Mouse (Mus musculus) ES-Bruce4 (cell line): ENCODE measurements at regions not wholly inside any gene's neighbourhood (a gene's known extent, or its start where the extent isn't known, plus 50 kb on each side); places are given as distances from the start of the nearest gene placed in this dataset.

Experiments used
- H3K27ac ChIP-seq: 2 replicates; pipeline ENCODE4 v1.5.1; 2012; ENCODE audit warnings: low read length, inconsistent platforms; ENCODE audit not compliant: insufficient read depth
- H3K27me3 ChIP-seq: 2 replicates; pipeline ENCODE4 v1.6.1; 2012; ENCODE audit warnings: mild to moderate bottlenecking, low read length, inconsistent platforms; ENCODE audit not compliant: control insufficient read depth, poor library complexity, insufficient read depth, severe bottlenecking
- H3K36me3 ChIP-seq: 2 replicates; pipeline ENCODE4 v1.6.1; 2012; ENCODE audit warnings: inconsistent platforms, mild to moderate bottlenecking, low read length, moderate library complexity; ENCODE audit not compliant: control insufficient read depth, poor library complexity, insufficient read depth, severe bottlenecking
- H3K4me1 ChIP-seq: one replicate; pipeline ENCODE4 v1.8.1; 2011; ENCODE audit warnings: low read length; ENCODE audit not compliant: control insufficient read depth, insufficient read depth
- H3K4me3 ChIP-seq: 2 replicates; pipeline ENCODE4 v1.5.1; 2011; ENCODE audit warnings: low read depth, mild to moderate bottlenecking, low read length
- H3K9ac ChIP-seq: 2 replicates; pipeline ENCODE4 v1.6.1; 2012; ENCODE audit warnings: low read depth, mild to moderate bottlenecking, inconsistent platforms; ENCODE audit not compliant: poor library complexity, severe bottlenecking
- H3K9me3 ChIP-seq: replicated peaks from 2 replicates; pipeline ENCODE4 v1.6.1; 2012; ENCODE audit warnings: mild to moderate bottlenecking, low read length, inconsistent platforms; ENCODE audit not compliant: control insufficient read depth, poor library complexity, insufficient read depth, severe bottlenecking
- CTCF ChIP-seq: IDR thresholded peaks from one replicate; pipeline ENCODE4 v1.8.1; 2011; ENCODE audit warnings: low read depth, low read length
- EP300 ChIP-seq: IDR thresholded peaks from 2 replicates; pipeline ENCODE4 v1.6.1; 2011; ENCODE audit warnings: low read depth, low read length; ENCODE audit not compliant: insufficient read depth
- POLR2A ChIP-seq: IDR thresholded peaks from one replicate; pipeline ENCODE4 v1.8.1; 2011; ENCODE audit warnings: low read length; ENCODE audit not compliant: insufficient read depth

DNA sequence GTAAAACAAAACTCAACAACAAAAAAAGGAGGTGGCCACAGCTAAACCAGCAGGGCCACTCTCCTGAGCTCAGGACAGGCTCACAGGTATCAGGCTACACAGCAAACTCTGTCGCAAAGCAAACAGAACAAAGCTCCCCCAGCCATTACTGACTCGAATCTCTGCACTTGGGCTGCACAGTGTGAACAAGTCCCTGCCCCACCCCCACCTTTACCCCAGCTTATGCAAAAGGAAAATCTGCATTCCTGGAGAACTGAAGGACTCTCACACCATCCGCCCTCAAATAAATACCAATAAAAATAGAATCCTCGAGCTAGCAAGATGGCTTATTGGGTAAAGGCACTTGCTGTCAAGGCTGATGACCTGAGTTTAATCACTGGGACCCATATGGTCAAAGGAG, 60.6 kb upstream of the Syt13 start:
- no peak overlapping the region for H3K9ac ChIP-seq
- H3K9me3 ChIP-seq: no peaks in the 10 kb centered on the region
- no peaks in the 10 kb centered on the region for H3K27me3 ChIP-seq
- TF ChIP-seq CTCF (no peak), EP300 (no peak), POLR2A (no peak)
- H3K4me3 ChIP-seq: no peak overlapping the region
- H3K27ac ChIP-seq: no peak overlapping the region
- H3K4me1 ChIP-seq: no peaks in the 10 kb centered on the region
- H3K36me3 ChIP-seq: no peaks in the 10 kb centered on the region

DNA sequence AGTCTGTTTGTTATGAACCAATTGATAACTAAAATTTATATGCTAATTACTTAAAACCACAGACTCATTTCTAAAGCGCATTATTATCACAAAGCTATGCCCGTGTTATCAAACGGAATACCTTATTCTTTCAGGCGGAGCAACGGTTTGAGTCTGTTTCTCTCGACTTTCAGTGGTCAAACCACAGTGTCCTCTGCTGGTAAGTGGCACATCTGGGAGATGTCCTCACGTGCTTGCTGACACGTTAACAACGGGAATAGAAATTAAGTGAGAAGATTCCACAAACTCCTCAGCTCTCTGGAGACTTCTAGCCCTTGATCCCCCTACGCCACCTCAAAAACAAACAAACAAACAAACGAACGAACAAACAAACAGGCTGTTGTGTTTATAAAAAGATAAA, 58.9 kb upstream of the Syt13 start:
- no peaks in the 10 kb centered on the region for H3K9me3 ChIP-seq
- no peaks in the 10 kb centered on the region for H3K4me1 ChIP-seq
- no peak overlapping the region for H3K9ac ChIP-seq
- H3K27me3 ChIP-seq: no peaks in the 10 kb centered on the region
- no peak for TF ChIP-seq CTCF
- no peak for TF ChIP-seq POLR2A
- no peak for TF ChIP-seq EP300
- H3K4me3 ChIP-seq: no peak overlapping the region
- H3K27ac ChIP-seq: no peak overlapping the region
- H3K36me3 ChIP-seq: no peaks in the 10 kb centered on the region

DNA sequence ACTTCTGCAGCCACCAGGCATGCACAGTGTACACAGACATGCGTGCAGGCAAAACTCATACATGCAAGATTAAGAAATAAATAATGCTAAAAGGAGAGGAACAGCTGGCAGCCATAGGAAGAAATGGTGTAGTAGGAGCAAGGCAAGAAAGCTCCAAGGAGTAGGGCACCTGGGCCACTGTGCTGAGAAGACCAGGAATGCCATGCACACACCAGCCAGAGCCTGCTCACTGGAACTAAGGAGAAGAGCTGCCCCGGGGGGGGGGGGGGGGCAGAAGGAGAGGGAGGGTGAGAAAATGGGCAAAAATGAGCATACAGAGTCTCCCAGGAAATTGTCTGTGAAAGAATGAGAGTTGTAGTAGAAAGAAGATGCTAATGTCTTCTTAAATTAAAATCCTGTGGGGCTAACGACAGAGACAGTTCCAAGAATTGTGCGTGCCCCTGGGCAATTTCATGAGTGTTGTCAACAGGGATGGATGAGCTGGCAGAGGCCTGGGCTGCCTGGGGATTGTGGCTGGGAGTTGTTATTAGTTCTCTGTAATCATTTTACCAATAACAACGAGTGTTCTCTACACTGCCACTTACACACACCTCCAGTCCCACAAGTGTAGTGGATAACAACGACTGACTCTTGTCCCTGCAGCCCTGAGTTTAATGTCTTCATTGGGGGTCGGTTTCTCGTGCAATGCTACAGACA, 54.2 kb upstream of the Syt13 start:
- no peak overlapping the region for H3K4me3 ChIP-seq
- H3K27ac ChIP-seq: no peak overlapping the region

More for the DNA sequence above, 54.2 kb upstream of the Syt13 start:
- no peaks in the 10 kb centered on the region for H3K27me3 ChIP-seq
- H3K9ac ChIP-seq: no peak overlapping the region
- H3K9me3 ChIP-seq: no peaks in the 10 kb centered on the region; the same call in none of the 2 replicates
- no peaks in the 10 kb centered on the region for H3K36me3 ChIP-seq
- H3K4me1 ChIP-seq: no peaks in the 10 kb centered on the region
- TF ChIP-seq CTCF (no peak), EP300 (no peak), POLR2A (no peak)
